Mouse (Mus musculus) granulocyte monocyte progenitor cell, adult 5-6 weeks (primary cell): ENCODE measurements around the gene Mterf4. TPM values are rescaled to one million over a fixed set of nuclear protein-coding genes. Genes with fewer than 3 reads are reported as not detected.
"Not testable (repeated sequence)": the region's sequence is repeated elsewhere in the genome, so short reads cannot be mapped to it uniquely, and the experiment has no call there.

Experiments
- ATAC-seq: replicated peaks from 2 replicates; pipeline ENCODE4 v1.8.0; 2016; ENCODE audit warnings: mild to moderate bottlenecking, moderate TSS enrichment, inconsistent platforms; ENCODE audit not compliant: poor library complexity, severe bottlenecking
- total RNA-seq, 2 experiments: library from RNA; stranded (forward) in 1 of 2; stranded (reverse) in 1 of 2; fragments of 200-712, 200-1000 nt in 1 of 2; fragments of >200 nt in 1 of 2; fragmentation: Nextera tagmentation in 1 of 2; gene quantifications; 2 replicates each; pipeline ENCODE4 v1.2.3; 2014 to 2017

Gene Mterf4
- total RNA-seq (2014; fragmentation: Nextera tagmentation) (15.1 and 19.0 TPM in 2 replicates), total RNA-seq (2017) (13.3 and 22.9 TPM in 2 replicates)

- peak; percentile 99 for ATAC-seq
Observed at GRCm38 (mm10) chr1:93305581-93306337, at the start of gene Mterf4. TSS of gene Mterf4 (minus strand) at chr1:93305915.

- ATAC-seq: no peak
Observed at GRCm38 (mm10) chr1:93352724-93353123, 47.0 kb upstream of the Mterf4 start.

GRCm38 (mm10) chr1:93349701-93350100 lies 44.0 kb upstream of the Mterf4 start:
- ATAC-seq: no peak

DNA sequence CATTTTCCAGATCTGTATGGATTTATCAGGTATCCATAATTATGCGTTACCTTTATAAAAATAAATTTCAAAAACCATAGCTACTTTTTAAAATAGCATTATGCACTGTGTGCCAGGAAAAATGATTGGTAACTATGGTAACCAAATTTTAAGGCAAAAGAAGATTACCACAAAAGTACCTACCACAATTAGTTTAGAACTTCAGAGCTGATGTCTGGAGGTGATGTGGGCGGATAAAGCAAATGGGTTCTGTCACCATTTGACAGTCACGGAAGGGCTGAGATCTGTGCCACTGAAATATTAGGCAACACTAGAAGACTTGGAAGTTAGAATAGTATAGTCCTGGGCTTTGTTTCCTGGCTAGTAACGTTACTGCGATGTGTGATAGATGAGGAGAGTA lies 41.5 kb upstream of the Mterf4 start:
- no peak for ATAC-seq

GRCm38 (mm10) chr1:93343504-93344047 lies 37.9 kb upstream of the Mterf4 start:
- peak; percentile 83 for ATAC-seq

- ATAC-seq: peak; percentile 87
Observed at GRCm38 (mm10) chr1:93342648-93343503, 37.2 kb upstream of the Mterf4 start, which contains the start of the genes Ppp1r7 and Pask. TSS of gene Ppp1r7 (plus strand) at chr1:93342854. TSS of gene Pask (minus strand) at chr1:93343482.

DNA sequence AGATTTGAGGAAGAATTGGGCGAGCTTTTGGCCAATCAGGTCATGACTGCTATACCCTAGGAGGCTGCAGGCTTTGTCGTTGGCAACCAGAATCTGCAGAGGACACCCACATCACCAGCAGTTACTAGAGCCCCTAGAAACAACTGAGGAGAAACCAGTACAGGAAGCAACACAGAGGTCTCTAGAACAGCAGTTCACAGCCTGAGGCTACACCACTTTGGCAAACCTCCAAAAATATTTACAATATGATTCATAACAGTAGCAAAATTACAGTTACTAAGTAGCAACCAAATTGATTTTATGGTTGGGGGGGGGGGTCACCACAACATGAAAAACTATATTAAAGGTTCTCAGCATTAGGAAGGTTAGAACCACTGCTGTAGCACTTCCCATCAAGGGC lies 28.9 kb upstream of the Mterf4 start:
- no peak for ATAC-seq

DNA sequence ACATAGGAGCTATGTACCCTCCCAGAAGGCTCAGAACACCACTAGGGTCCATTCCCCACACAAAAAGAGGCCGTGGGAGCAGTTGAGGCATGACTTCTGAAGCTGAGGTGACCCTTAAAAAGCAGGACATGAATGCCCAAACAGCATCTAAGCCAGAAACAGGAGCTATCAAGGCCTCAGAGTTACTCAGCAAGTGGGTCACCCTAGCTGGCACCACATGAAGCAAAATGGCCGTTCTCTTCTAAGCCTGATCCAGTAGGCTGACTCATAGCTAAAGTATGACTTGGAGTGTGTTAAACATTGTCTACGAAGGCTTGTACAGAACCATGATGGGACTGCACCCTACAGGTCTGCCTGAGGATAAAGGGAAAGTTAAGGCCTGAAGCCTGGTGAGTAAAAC lies 20.7 kb upstream of the Mterf4 start:
- no peak for ATAC-seq

GRCm38 (mm10) chr1:93323973-93324372 lies 18.3 kb upstream of the Mterf4 start:
- peak; percentile 33; the same call in 1 of the 2 replicates for ATAC-seq

- ATAC-seq: no peak
Observed at GRCm38 (mm10) chr1:93300578-93300977, 5.1 kb downstream of the Mterf4 start.

- ATAC-seq: no peak
Observed at GRCm38 (mm10) chr1:93299791-93300190, 5.9 kb downstream of the Mterf4 start.

GRCm38 (mm10) chr1:93294491-93294890 lies 11.2 kb downstream of the Mterf4 start:
- ATAC-seq: not testable (repeated sequence)

- ATAC-seq: no peak
Observed at GRCm38 (mm10) chr1:93292006-93292405, 13.7 kb downstream of the Mterf4 start.

DNA sequence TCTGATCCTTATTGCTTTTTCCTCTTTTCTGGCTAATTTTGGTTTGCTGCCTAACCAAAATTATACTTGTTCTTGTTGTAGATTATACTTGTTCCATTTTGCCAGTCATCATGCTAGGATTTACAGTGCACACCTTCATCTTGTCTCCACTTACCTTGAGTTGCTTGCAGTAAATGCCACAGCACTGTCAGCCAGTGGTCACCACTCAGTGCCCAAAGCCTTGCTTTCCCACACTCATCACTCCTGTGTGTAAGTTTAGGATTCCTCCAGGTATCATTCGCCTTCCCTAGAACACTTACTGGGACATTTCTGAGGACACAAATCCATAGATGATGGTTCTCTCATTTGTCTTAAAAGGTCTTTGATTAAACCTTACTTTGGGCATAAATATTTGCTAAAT lies 14.1 kb downstream of the Mterf4 start:
- ATAC-seq: no peak

DNA sequence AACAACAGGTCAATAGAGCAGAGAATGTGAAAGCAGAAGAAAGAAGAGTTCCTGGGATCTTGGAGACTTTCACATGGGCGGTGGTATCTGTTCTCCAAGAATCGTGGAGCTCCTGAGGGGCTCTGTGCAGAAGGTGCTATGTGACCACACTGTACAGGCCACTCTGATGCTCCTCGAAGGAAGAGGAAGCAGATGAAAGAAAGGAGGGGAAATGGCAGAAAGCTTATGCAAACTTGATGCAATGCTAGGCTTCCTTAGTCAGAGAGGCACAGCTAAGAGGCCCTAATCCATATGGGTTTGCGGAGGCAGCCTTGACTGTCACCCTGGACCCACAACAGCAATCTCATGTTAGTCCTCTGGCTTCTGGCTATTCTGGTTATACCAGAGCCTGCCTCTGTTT lies 14.8 kb downstream of the Mterf4 start:
- peak; percentile 80 for ATAC-seq

GRCm38 (mm10) chr1:93289678-93290214 lies 16.0 kb downstream of the Mterf4 start:
- ATAC-seq: peak; percentile 57

- no peak for ATAC-seq
Observed at GRCm38 (mm10) chr1:93277041-93277440, 28.7 kb downstream of the Mterf4 start.

GRCm38 (mm10) chr1:93275561-93275960 lies 30.2 kb downstream of the Mterf4 start:
- ATAC-seq: no peak

- peak; percentile 89 for ATAC-seq
Observed at GRCm38 (mm10) chr1:93272409-93272821, 33.3 kb downstream of the Mterf4 start.

GRCm38 (mm10) chr1:93271751-93272150 lies 34.0 kb downstream of the Mterf4 start:
- no peak for ATAC-seq
